Mouse (Mus musculus): ENCODE results near the gene Apobec1. TPM values are rescaled to one million over a fixed set of nuclear protein-coding genes. Genes with fewer than 3 reads are reported as not detected.

Gene Apobec1
- polyA plus RNA-seq (2017; shearing (Covaris generic)): 34.3 TPM

DNA sequence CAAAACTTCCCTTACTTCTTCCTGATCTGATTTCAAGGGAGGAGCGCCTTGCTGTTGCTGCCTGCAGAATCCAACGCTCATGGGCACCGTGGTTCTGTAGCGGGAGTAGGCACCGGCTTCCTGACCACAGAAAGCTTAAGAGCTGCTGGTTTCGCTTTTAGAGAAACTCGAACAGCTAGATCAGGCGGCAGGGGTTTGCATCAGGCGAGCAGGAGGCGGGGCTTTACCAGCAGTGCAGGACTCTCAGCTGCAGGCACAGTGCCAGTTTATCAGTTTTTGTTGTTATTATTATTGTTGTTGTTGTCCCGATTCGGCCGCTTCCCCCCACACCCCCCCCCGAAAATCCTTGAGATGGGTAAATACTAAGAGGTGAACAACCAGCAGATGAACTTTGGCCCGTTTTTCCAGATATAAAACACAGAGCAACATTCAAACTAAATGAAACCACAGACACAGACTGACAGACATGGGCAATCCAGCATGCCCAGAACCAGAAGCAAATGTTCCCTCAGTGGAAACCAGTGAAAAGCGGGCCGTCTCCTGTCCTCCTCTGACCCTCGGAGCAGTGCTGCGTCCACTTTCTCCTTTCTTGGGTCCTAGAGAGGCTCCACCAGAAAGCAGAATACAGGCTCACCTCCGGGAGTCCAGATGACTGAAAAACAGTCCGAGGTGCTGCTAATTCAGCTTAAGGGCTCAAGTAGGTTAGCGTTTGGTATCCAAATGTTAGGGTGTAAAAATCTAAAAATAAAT is at the start of gene Apobec1:
Apobec1 (minus strand) TSS at position 203 of the 750 bp plus-strand sequence.

DNA sequence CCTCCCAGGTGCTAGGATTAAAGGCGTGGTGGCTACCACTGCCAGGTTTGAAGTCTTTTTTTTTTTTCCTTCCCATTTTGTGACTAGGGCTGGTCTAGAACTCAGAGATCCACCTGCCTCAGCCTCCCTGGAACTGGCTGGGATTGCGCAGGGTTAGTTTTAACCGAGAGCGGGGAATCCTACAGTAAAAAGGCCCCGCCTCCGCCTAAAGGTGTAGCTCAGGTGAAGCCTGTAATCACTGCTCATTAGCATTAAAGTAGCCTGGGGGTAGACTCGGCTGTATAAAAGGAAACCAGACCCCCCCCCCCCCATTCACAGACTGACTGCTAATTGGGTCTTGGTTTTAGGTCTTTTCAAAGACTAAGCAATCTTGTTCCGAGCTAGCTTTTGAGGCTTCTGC is 23.9 kb upstream of the Apobec1 start, which contains the start of gene Dppa3:
Dppa3 (plus strand) TSS at position 301 of the 400 bp plus-strand sequence.

DNA sequence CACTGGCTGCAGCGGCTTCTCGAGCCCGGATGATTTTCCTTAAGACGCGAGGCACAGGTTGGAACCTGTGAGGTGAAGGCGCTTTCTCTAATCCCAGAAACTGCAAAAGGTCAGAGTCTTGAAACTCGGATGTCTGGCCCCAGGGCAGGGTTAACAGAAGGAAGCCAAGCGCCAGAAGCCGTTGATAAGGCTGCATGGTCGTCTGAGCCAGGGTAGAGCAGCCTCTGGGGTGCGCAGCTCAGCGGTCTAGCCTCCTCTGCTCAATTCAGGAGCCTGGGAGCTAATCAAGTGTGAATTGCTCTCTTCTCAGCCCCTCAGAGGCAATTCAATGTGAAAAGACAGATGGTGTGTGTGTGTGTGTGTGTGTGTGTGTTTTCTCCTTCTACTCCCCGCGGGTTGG is 7.5 kb upstream of the Apobec1 start, which contains the start of gene Gdf3:
Gdf3 (minus strand) TSS at position 317 of the 400 bp plus-strand sequence.

GRCm38 (mm10) chr6:122553606-122554005 is 48.6 kb downstream of the Apobec1 start, which contains the start of gene Aicda:
Gene Aicda, plus strand, starts transcription at chr6:122553801.

Other genes with a start within 250 kb of the Apobec1 start
- 0.06 TPM for gene Rimklb, start 103.7 kb downstream of the Apobec1 start, polyA plus RNA-seq (2017; shearing (Covaris generic))
- not detected for gene Mfap5, start 96.6 kb downstream of the Apobec1 start, polyA plus RNA-seq (2017; shearing (Covaris generic))
- gene Aicda, start 48.6 kb downstream of the Apobec1 start, polyA plus RNA-seq (2017; shearing (Covaris generic)): 0.66 TPM
- not detected for gene Gdf3, start 7.6 kb upstream of the Apobec1 start, polyA plus RNA-seq (2017; shearing (Covaris generic))
- gene Dppa3, start 24.0 kb upstream of the Apobec1 start, polyA plus RNA-seq (2017; shearing (Covaris generic)): not detected
- gene Nanog, start 105.0 kb upstream of the Apobec1 start, polyA plus RNA-seq (2017; shearing (Covaris generic)): not detected
- 134 TPM for gene Slc2a3, start 199.2 kb upstream of the Apobec1 start, polyA plus RNA-seq (2017; shearing (Covaris generic))
- gene Foxj2, start 217.5 kb upstream of the Apobec1 start, polyA plus RNA-seq (2017; shearing (Covaris generic)): 8.9 TPM

All from inflammation-experienced regulatory T-cells, adult 16 weeks (primary cell).